Mouse (Mus musculus) heart, embryonic 12.5 days (tissue): ENCODE measurements around the gene Nat8f4. TPM values are rescaled to one million over a fixed set of nuclear protein-coding genes. Genes with fewer than 3 reads are reported as not detected.

ENCODE experiments used
- ATAC-seq: fragments of 200-750 bp; cut with Nextera tagmentation; 2 replicates; pipeline ENCODE4 v1.8.0; 2017; ENCODE audit warnings: moderate TSS enrichment, moderate library complexity; ENCODE audit not compliant: insufficient number of reproducible peaks, low FRiP score
- H3K27ac ChIP-seq: fragments of 300-500 bp; sonication (generic); 2 replicates; pipeline ENCODE4 v1.5.1; 2016; ENCODE audit warnings: mild to moderate bottlenecking, moderate library complexity; ENCODE audit not compliant: poor library complexity, severe bottlenecking
- H3K27me3 ChIP-seq: fragments of 300-500 bp; sonication (generic); replicated peaks from 2 replicates; pipeline ENCODE4 v1.6.1; 2016; ENCODE audit warnings: mild to moderate bottlenecking, moderate library complexity
- H3K36me3 ChIP-seq: fragments of 300-500 bp; sonication (generic); 2 replicates; pipeline ENCODE4 v1.6.1; 2016; ENCODE audit warnings: mild to moderate bottlenecking, moderate library complexity
- H3K4me1 ChIP-seq: fragments of 300-500 bp; sonication (generic); replicated peaks from 2 replicates; pipeline ENCODE4 v1.6.1; 2016; ENCODE audit warnings: mild to moderate bottlenecking
- H3K4me2 ChIP-seq: fragments of 300-500 bp; sonication (generic); 2 replicates; pipeline ENCODE4 v1.6.1; 2016; ENCODE audit warnings: mild to moderate bottlenecking, moderate library complexity
- H3K4me3 ChIP-seq: fragments of 300-500 bp; sonication (generic); 2 replicates; pipeline ENCODE4 v1.5.1; 2016; ENCODE audit warnings: mild to moderate bottlenecking
- H3K9ac ChIP-seq: fragments of 300-500 bp; sonication (generic); 2 replicates; pipeline ENCODE4 v1.6.1; 2016; ENCODE audit warnings: mild to moderate bottlenecking, moderate library complexity
- H3K9me3 ChIP-seq: fragments of 300-500 bp; sonication (generic); replicated peaks from 2 replicates; pipeline ENCODE4 v1.6.1; 2016; ENCODE audit warnings: mild to moderate bottlenecking, moderate library complexity
- WGBS: fragments of 180-500 bp; shearing (Covaris S2); methylation state at CpG from one replicate; pipeline ENCODE4 v1.1.7; 2016; 5-methylcytosine and 5-hydroxymethylcytosine counted together
- polyA plus RNA-seq: library from polyadenylated mRNA; unstranded; fragments of >200 nt; fragmentation: Nextera tagmentation; extraction: Ambion mirVana; gene quantifications from 2 replicates; pipeline ENCODE4 v1.2.1, GENCODE M21; 2016

The Nat8f4 gene
- polyA plus RNA-seq, 1 experiment from 2014 or later: 2.4 TPM

- no peak overlapping the region for H3K4me2 ChIP-seq
- H3K27me3 ChIP-seq: no peaks in the 10 kb centered on the region
- WGBS: 66% methylated on average over 3 of the region's 3 CpGs
- no peak for ATAC-seq
- no peaks in the 10 kb centered on the region for H3K9me3 ChIP-seq
- no peaks in the 10 kb centered on the region for H3K4me1 ChIP-seq
- H3K36me3 ChIP-seq: no peaks in the 10 kb centered on the region
- no peak overlapping the region for H3K27ac ChIP-seq
- no peak overlapping the region for H3K4me3 ChIP-seq
- H3K9ac ChIP-seq: no peak overlapping the region
Measured at GRCm38 (mm10) chr6:85862565-85862964, 42.1 kb downstream of the Nat8f4 start.

- Histone ChIP-seq H3K4me2 (no peak overlapping the region), H3K9me3 (no peaks in the 10 kb centered on the region), H3K36me3 (no peaks in the 10 kb centered on the region), H3K27me3 (no peaks in the 10 kb centered on the region), H3K4me1 (no peaks in the 10 kb centered on the region), H3K4me3 (no peak overlapping the region), H3K27ac (no peak overlapping the region), H3K9ac (no peak overlapping the region)
- 88% methylated on average over 3 of the region's 3 CpGs for WGBS
- ATAC-seq: no peak
Measured at GRCm38 (mm10) chr6:85861247-85861646, 43.4 kb downstream of the Nat8f4 start.

- Histone ChIP-seq H3K4me1 (no peaks in the 10 kb centered on the region), H3K4me3 (no peak overlapping the region), H3K9me3 (no peaks in the 10 kb centered on the region), H3K27me3 (no peaks in the 10 kb centered on the region), H3K9ac (no peak overlapping the region), H3K36me3 (no peaks in the 10 kb centered on the region), H3K27ac (no peak overlapping the region), H3K4me2 (no peak overlapping the region)
- ATAC-seq: no peak
- 59% methylated on average over 1 of the region's 1 CpGs for WGBS
Measured at GRCm38 (mm10) chr6:85856194-85856678, 48.4 kb downstream of the Nat8f4 start.

DNA sequence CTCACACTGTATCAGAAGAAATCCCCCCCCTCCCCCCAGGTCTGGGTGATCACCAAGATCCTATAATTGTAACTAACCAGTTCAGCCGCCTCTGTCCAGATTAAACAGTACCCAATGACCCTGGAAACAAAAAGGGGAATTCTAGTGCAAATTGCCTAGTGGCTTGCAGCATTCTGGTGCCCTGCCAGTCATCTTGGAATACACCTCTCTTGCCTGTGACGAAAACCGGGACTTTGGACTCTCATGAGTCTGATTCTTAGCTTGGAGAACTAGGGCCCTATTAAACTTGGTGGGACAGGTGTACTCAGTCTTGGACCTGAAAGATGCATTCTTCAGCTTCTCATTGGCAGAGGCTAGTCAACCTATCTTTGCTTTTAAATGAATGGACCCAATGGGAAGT, 51.2 kb downstream of the Nat8f4 start:
- no peak for ATAC-seq
- no peak overlapping the region for H3K4me3 ChIP-seq
- no peak overlapping the region for H3K9ac ChIP-seq
- no peak overlapping the region for H3K27ac ChIP-seq
- H3K4me2 ChIP-seq: no peak overlapping the region
- H3K4me1 ChIP-seq: no peaks in the 10 kb centered on the region
- H3K9me3 ChIP-seq: no peaks in the 10 kb centered on the region
- 78% methylated on average over 3 of the region's 3 CpGs for WGBS
- H3K27me3 ChIP-seq: no peaks in the 10 kb centered on the region
- H3K36me3 ChIP-seq: no peaks in the 10 kb centered on the region

GRCm38 (mm10) chr6:85851062-85851773, 53.5 kb downstream of the Nat8f4 start:
- ATAC-seq: no peak
- Histone ChIP-seq H3K9ac (no peak overlapping the region), H3K36me3 (no peaks in the 10 kb centered on the region), H3K4me3 (no peak overlapping the region), H3K27ac (no peak overlapping the region), H3K9me3 (no peaks in the 10 kb centered on the region), H3K4me2 (no peak overlapping the region), H3K4me1 (no peaks in the 10 kb centered on the region), H3K27me3 (no peaks in the 10 kb centered on the region)
- WGBS: 77% methylated on average over 7 of the region's 7 CpGs

DNA sequence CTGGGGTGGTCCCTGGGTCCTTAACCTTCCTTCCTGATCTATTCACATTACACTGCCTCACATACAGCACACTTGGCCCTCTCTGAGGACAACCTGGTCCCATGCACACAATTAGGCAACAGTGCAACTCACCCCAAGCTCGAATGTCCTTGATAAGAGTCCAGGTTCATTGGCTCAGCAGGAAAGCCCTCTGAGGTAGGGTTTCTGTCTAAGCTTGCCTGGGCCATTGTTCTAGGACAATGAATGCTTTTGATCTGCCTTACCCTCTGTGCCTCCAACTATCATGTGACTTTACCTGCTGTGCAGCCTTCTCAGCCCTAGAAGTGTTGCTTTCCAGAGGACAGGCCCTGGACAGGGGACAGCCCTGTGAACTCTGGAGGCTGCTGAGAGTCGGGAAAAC, 55.4 kb downstream of the Nat8f4 start:
- Histone ChIP-seq H3K36me3 (no peaks in the 10 kb centered on the region), H3K9ac (no peak overlapping the region), H3K9me3 (no peaks in the 10 kb centered on the region; the same call in 1 of the 2 replicates), H3K27me3 (no peaks in the 10 kb centered on the region), H3K4me2 (no peak overlapping the region), H3K27ac (no peak overlapping the region), H3K4me3 (no peak overlapping the region), H3K4me1 (no peaks in the 10 kb centered on the region)
- 32% methylated on average over 2 of the region's 2 CpGs for WGBS
- no peak for ATAC-seq

Other genes with a start within 250 kb of the Nat8f4 start
- gene Nat8f7, start 191.7 kb downstream of the Nat8f4 start, polyA plus RNA-seq: not detected in 2 replicates
- 0.15 and 0.34 TPM in 2 replicates for gene Nat8f3, start 139.1 kb downstream of the Nat8f4 start, polyA plus RNA-seq
- gene Nat8f6, start 83.9 kb downstream of the Nat8f4 start, polyA plus RNA-seq: not detected in 2 replicates
- not detected in 2 replicates for gene Nat8f5, start 83.9 kb downstream of the Nat8f4 start, polyA plus RNA-seq
- gene Nat8, start 72.8 kb downstream of the Nat8f4 start, polyA plus RNA-seq: not detected in 2 replicates
- not detected in 2 replicates for gene Nat8f2, start 35.7 kb downstream of the Nat8f4 start, polyA plus RNA-seq
- 24.3 and 24.6 TPM in 2 replicates for gene Tprkb, start 7.0 kb upstream of the Nat8f4 start, polyA plus RNA-seq
- 3.7 and 4.7 TPM in 2 replicates for gene Nat8f1, start 10.8 kb upstream of the Nat8f4 start, polyA plus RNA-seq
- 51.4 and 51.8 TPM in 2 replicates for gene Dusp11, start 56.8 kb upstream of the Nat8f4 start, polyA plus RNA-seq
- gene Figla, start 111.3 kb upstream of the Nat8f4 start, polyA plus RNA-seq: not detected in 2 replicates
- 10.8 and 12.3 TPM in 2 replicates for gene Add2, start 123.8 kb upstream of the Nat8f4 start, polyA plus RNA-seq